Mouse (Mus musculus): Measurements from ENCODE around the gene Tbl1xr1.

The Tbl1xr1 gene

GRCm38 (mm10) chr3:22221557-22221956, 145.1 kb downstream of the Tbl1xr1 start:
- no peak for DNase-seq

- no peak for DNase-seq
Observed at GRCm38 (mm10) chr3:22222351-22222750, 145.9 kb downstream of the Tbl1xr1 start.

- DNase-seq = no peak
Observed at GRCm38 (mm10) chr3:22223023-22223422, 146.6 kb downstream of the Tbl1xr1 start.

GRCm38 (mm10) chr3:22228052-22228451, 151.6 kb downstream of the Tbl1xr1 start:
- no peak for DNase-seq

- no peak for DNase-seq
Observed at GRCm38 (mm10) chr3:22230635-22231034, 154.2 kb downstream of the Tbl1xr1 start.

GRCm38 (mm10) chr3:22238106-22238900, 161.9 kb downstream of the Tbl1xr1 start:
- DNase-seq = no peak

All from retina, postnatal 1 day (tissue).